Mouse (Mus musculus): ENCODE measurements around the gene Ing2. TPM values are rescaled to one million over a fixed set of nuclear protein-coding genes. Genes with fewer than 3 reads are reported as not detected.

Ing2 gene
- 12.3 and 14.9 TPM in 2 replicates for polyA plus RNA-seq (2015; fragmentation: Nextera tagmentation; extraction: Ambion mirVana)

DNA sequence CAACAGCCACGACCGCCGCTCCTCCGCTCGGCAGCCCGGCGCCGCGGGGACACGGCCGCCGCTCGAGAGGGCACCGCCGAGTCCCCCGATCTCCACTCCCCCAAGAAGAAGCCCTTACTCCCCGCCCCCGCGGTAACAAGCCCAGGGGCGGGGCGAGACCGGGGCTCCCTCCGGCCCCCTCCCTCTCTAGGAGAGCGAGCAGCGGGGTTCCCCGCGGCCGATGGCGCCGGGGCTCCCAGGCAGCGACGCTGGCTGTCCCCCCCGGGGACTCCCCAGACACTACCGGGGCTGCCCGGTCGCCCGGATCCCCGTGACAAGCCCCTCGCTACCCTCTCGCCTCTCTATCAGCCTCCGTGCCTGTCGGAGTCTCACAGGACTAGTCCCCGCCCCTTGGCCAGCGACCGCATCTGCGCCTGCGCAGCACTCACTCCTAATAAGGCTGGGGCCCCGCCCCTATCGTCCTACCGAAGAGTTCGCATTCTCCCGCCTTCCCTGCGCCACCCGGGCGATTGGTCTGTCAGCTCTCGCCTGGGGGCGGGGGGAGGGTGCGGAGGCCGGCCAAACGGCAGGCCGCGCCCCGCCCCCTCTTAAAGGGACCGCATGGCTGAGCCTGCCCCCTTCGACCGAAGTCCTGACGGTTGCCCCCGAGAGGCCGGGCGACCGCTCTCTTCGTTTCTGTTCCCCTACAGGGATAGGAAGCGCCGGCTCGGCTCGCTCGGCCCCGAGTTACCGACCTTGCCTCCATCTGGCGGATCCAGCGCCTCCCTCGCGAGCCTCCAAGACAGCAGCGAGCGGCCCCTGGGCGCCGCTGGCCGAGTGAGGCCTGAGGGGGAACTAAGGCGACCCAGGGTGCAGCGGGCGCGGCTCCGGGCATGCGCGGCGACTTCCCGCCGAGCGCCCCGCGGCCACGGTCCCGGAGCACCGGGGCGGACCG is at the start of gene Ing2:
Gene Ing2 (minus strand): TSS at position 780 of the 934 bp plus-strand sequence.
- peak within 1 kb of the TSS; percentile 72 for H3K4me2 ChIP-seq
- WGBS = under 1% methylated on average over 92 of the region's 106 CpGs

DNA sequence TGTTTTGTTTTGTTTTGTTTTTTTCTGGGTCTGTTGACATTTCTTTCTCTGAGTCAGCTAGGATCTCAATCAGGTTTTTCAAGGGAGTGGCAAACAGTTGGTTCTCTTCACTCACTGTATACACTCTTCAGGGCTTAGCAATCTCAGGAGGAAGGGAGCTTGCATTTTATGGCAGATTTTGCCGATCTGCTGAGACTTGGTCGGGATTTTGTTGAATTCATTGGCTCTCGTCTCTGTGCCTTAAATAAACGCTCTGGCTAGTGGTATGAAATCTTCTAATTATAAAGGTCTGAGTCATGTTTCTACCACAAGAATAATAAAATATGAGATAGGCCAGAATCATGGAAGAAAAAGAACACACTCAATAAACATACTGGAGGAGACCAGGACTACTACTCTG is 46.3 kb upstream of the Ing2 start:
- Histone ChIP-seq H3K27ac (no peak overlapping the region), H3K9me3 (no peaks in the 10 kb centered on the region), H3K4me1 (no peaks in the 10 kb centered on the region), H3K36me3 (no peaks in the 10 kb centered on the region), H3K4me2 (no peak overlapping the region), H3K9ac (no peak overlapping the region), H3K27me3 (no peaks in the 10 kb centered on the region), H3K4me3 (no peak overlapping the region)
- WGBS = 72% methylated on average over 4 of the region's 4 CpGs
- ATAC-seq (ENCODE audit: insufficient number of reproducible peaks, insufficient read depth, low FRiP score, low TSS enrichment, low read depth) = no peak

More for the DNA sequence above, at the start of gene Ing2:
- Histone ChIP-seq H3K9me3 (no peaks in the 10 kb centered on the region), H3K4me3 (peak within 1 kb of the TSS; percentile 95), H3K36me3 (peaks cover 3% of the 10 kb centered on the region; the same call in 1 of the 2 replicates), H3K27ac (peak within 1 kb of the TSS; percentile 96), H3K9ac (peak within 1 kb of the TSS; percentile 89), H3K4me1 (peaks cover 6% of the 10 kb centered on the region), H3K27me3 (no peaks in the 10 kb centered on the region)
- ATAC-seq (ENCODE audit: insufficient number of reproducible peaks, insufficient read depth, low FRiP score, low TSS enrichment, low read depth) = peak; percentile 91

DNA sequence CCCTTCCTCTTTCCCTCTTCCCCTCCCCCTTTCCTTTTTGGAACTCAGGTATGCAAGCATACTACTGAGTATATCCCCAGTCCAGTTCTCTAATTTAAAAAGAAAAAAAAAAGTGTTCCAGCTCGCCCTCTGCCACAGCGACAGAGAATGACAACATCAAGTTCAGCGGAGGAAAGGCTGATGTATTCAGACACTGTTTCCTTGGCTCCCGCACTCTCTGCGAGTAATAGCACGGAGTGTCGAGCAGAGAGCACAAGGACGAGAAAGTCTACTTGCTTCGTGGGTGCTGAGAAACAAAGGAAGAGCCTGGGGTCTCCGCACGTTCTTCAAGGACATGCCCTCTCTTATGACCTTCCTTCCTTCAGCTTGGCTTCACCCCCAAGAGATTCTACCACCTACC is 43.3 kb upstream of the Ing2 start:
- 32% methylated on average over 11 of the region's 11 CpGs for WGBS
- H3K9me3 ChIP-seq = no peaks in the 10 kb centered on the region
- no peak for ATAC-seq (ENCODE audit: insufficient number of reproducible peaks, insufficient read depth, low FRiP score, low TSS enrichment, low read depth)
- H3K4me2 ChIP-seq = no peak overlapping the region
- no peak overlapping the region for H3K27ac ChIP-seq
- H3K36me3 ChIP-seq = no peaks in the 10 kb centered on the region
- no peak overlapping the region for H3K4me3 ChIP-seq
- no peak overlapping the region for H3K9ac ChIP-seq
- 0 out of 2 replicates have a peak, but pooled peaks cover 3% of the 10 kb centered on the region for H3K4me1 ChIP-seq
- H3K27me3 ChIP-seq = no peaks in the 10 kb centered on the region

DNA sequence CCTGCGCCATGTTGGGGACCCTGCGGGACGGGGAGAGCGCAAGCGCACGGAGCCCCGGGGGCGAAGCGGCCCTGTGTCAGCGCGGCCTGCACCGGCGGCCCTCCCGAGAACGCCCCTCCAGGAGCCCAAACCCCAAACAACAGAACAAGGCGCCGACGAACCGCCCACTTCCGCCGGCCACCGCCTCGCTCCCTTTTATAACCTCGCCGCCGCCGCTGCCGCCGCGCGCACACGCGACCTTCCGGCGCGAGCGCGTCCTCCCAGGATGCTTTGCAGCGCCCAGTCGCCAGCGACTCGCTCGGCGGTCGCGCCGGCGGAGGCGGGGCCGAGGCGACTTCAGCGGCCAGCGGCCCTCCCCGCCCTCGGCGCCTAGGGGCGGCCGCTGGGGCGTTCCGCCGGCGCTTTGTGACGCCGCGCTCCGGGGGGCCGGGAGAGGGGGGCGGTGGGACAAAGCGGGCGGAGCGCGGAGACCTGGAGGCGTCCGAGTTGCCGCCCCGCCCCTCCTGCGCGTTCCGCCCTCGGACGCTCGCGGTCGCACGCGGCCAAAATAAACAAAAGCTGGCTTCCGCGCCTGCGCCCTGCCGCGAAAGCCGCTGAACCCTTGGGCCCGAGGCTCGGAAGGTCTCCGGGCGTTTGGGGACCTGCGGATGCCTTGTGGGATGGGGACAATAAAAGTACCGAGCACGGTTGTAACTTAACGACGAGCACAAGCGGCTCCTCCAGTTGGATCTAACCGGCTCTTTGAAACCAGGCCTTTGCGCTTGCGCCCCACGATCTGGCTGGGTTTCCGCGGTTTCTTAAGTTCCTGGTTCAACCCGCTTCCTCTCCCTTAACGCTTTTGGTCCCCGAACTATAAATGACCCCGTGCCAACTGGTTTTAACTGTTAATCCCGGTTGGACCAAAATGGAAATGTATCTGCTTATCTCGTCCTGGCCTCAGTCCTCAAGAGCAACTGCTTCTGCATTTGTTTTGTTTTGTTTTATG is 38.7 kb upstream of the Ing2 start, which contains the start of gene Cdkn2aip:
Gene Cdkn2aip (minus strand): TSS at position 172 of the 985 bp plus-strand sequence.
- no peaks in the 10 kb centered on the region for H3K27me3 ChIP-seq
- peak within 1 kb of the TSS; percentile 97 for H3K27ac ChIP-seq
- peaks cover 16% of the 10 kb centered on the region for H3K4me1 ChIP-seq
- peak within 1 kb of the TSS; percentile 99 for H3K4me3 ChIP-seq
- H3K36me3 ChIP-seq = peaks cover 15% of the 10 kb centered on the region
- peak within 1 kb of the TSS; percentile 93 for H3K9ac ChIP-seq
- peak within 1 kb of the TSS; percentile 73 for H3K4me2 ChIP-seq
- under 1% methylated on average over 110 of the region's 114 CpGs for WGBS
- peak; percentile 94 for ATAC-seq (ENCODE audit: insufficient number of reproducible peaks, insufficient read depth, low FRiP score, low TSS enrichment, low read depth)
- no peaks in the 10 kb centered on the region for H3K9me3 ChIP-seq

DNA sequence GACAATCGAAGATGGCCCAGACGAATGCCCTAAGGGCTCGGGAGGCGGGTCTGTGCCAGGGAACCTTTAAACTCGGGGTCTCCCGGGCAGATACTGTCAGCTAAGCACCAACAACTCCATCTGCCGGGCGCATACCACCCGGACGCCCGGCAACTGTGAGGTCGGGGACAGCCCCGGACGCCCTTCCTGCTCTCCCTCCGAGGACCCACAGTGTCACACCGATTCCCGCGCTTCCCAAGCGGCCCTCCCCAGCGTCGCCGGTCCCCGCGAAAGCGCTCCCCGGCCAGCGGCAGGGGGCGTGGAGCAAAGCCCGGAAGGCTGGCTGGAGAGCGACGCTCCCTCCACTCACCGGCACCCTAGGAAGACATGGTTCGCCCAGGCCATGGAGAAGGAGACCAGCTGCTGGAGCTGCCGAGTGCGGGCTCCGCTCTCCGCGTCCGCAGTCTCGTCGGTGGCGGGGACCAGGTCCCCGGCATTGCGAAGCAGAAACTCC is 37.9 kb upstream of the Ing2 start:
- H3K36me3 ChIP-seq = peaks cover 23% of the 10 kb centered on the region
- H3K27ac ChIP-seq = peak overlapping the region; percentile 97
- H3K9ac ChIP-seq = peak overlapping the region; percentile 93
- H3K4me2 ChIP-seq = peak overlapping the region; percentile 73
- H3K4me1 ChIP-seq = peaks cover 16% of the 10 kb centered on the region
- H3K27me3 ChIP-seq = no peaks in the 10 kb centered on the region
- under 1% methylated on average over 41 of the region's 44 CpGs for WGBS
- ATAC-seq (ENCODE audit: insufficient number of reproducible peaks, insufficient read depth, low FRiP score, low TSS enrichment, low read depth) = peak; percentile 20
- H3K9me3 ChIP-seq = no peaks in the 10 kb centered on the region
- H3K4me3 ChIP-seq = peak overlapping the region; percentile 99

DNA sequence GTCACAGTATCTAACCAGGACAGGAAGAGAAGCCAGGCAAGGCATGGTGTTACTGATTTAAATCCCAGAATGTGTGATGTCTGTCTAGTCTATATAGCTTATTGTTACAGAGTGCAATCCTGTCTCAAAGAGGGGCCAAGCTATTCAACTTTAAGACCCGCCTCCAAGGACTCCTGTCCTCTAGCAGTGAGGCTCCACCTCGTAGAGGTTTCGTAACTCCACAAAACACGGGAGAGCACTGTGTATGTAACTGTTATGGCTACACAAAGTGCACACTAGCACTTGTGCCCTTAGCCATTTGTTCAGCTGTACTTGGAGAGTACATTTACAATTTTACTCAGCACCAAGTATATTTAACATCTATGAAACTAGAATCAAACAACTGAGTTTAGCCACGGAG is 32.8 kb upstream of the Ing2 start:
- no peak overlapping the region for H3K4me2 ChIP-seq
- peaks cover 41% of the 10 kb centered on the region for H3K36me3 ChIP-seq
- ATAC-seq (ENCODE audit: insufficient number of reproducible peaks, insufficient read depth, low FRiP score, low TSS enrichment, low read depth) = no peak
- 89% methylated on average over 5 of the region's 5 CpGs for WGBS
- no peak overlapping the region for H3K9ac ChIP-seq
- no peak overlapping the region for H3K27ac ChIP-seq
- no peaks in the 10 kb centered on the region for H3K9me3 ChIP-seq
- H3K4me3 ChIP-seq = no peak overlapping the region
- no peaks in the 10 kb centered on the region for H3K27me3 ChIP-seq
- peaks cover 12% of the 10 kb centered on the region for H3K4me1 ChIP-seq

DNA sequence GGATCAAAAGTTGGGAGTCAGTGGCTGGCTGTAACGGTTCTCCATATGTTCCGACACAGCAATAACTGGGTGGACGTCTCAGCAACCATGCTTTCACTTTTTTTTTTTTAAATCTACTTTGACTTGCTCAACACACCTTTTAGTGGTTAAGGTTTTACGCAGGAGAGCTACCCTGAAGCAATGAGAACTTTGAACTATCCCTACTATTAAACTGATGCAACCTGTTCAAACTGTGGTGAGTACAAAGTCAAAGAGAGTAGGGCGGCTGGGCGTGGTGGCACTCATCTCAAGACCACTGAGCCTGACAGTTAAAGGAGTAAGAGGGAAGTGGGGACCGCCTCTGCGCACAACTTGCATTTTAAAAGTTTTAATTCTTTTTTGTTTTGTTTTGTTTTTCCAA is 31.4 kb upstream of the Ing2 start:
- Histone ChIP-seq H3K9ac (no peak overlapping the region), H3K4me3 (no peak overlapping the region), H3K36me3 (peaks cover 38% of the 10 kb centered on the region), H3K4me2 (no peak overlapping the region), H3K9me3 (no peaks in the 10 kb centered on the region), H3K4me1 (peaks cover 9% of the 10 kb centered on the region; the same call in 1 of the 2 replicates), H3K27me3 (no peaks in the 10 kb centered on the region), H3K27ac (no peak overlapping the region)
- WGBS = 86% methylated on average over 8 of the region's 8 CpGs
- ATAC-seq (ENCODE audit: insufficient number of reproducible peaks, insufficient read depth, low FRiP score, low TSS enrichment, low read depth) = no peak

DNA sequence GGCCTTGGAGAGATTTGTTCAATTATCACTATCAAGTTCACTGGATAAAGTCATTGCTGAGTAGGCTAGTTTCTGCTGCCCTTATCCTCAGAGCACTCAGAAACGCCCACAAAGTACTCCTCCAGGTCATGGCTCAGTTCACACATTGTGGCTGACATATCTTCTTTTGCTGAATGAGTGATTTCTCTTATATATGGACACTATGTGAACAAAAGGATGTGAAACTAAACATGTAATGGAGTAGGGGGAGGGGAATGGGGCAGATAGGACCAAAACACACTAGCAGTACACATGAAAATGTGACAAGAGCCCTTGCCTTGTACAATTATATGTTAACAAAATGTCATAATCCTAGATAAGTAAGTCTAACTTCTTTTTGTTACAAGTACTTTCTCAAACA is 27.0 kb upstream of the Ing2 start:
- H3K4me2 ChIP-seq = no peak overlapping the region
- H3K4me1 ChIP-seq = no peaks in the 10 kb centered on the region
- no peak for ATAC-seq (ENCODE audit: insufficient number of reproducible peaks, insufficient read depth, low FRiP score, low TSS enrichment, low read depth)
- H3K27ac ChIP-seq = no peak overlapping the region
- H3K9ac ChIP-seq = no peak overlapping the region
- H3K27me3 ChIP-seq = no peaks in the 10 kb centered on the region
- peaks cover 11% of the 10 kb centered on the region for H3K36me3 ChIP-seq
- WGBS = 77% methylated on average over 1 of the region's 1 CpGs
- H3K4me3 ChIP-seq = no peak overlapping the region
- no peaks in the 10 kb centered on the region for H3K9me3 ChIP-seq

DNA sequence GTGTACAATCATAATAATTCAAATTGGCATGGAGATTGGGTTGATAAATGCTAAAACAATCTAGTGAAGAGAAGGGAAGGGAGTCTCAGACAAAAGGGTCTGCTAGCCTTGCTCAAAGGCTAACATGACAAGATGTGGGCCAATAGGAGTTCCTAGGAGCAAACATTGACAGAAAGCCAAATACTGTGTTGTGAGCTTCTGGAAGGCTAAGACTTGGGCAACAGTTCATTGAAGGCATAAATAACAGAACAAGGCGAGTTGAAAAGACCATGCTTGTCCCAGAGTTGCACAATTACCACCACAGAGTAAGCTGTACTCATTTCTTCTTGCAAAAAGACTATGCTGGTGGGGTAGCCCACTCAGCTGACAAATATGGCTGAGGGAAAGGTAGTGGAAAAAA is 22.3 kb upstream of the Ing2 start:
- WGBS = 49% methylated on average over 1 of the region's 1 CpGs
- Histone ChIP-seq H3K4me3 (no peak overlapping the region), H3K4me1 (no peaks in the 10 kb centered on the region), H3K9ac (no peak overlapping the region), H3K27me3 (no peaks in the 10 kb centered on the region), H3K9me3 (no peaks in the 10 kb centered on the region), H3K4me2 (no peak overlapping the region), H3K36me3 (no peaks in the 10 kb centered on the region), H3K27ac (no peak overlapping the region)
- no peak for ATAC-seq (ENCODE audit: insufficient number of reproducible peaks, insufficient read depth, low FRiP score, low TSS enrichment, low read depth)

DNA sequence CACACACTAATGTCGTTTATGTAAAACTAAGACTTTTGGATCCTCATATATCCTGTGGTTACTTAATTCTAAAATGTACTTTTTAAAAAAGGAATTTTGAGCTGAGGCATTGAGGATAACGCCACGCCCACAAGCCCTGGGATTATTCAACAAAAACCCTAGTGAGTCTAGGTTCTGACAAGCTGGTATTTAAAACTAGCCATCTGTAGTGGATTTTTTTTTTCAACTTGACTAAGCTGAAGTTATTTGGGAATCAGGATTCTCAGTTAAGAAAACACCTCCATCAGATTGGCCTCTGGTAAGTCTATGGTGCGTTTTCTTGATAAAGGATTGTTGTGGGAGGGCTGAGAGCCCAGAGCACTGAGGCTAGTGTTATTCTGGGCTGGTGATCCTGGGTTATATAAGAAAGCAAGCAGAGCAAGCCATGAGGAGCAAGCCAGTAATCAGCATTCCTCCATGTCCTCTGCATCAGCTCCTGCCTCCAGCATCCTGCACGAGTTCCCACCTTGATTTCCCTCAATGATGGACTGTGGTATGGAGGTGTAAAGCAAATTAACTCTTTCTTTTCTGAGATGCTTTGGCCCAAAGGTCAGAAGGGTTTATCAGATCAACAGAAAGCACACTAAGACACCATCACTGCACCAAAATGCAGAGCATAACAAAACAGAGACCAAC is 20.2 kb upstream of the Ing2 start:
- 78% methylated on average over 5 of the region's 5 CpGs for WGBS
- H3K9ac ChIP-seq = no peak overlapping the region
- H3K36me3 ChIP-seq = no peaks in the 10 kb centered on the region
- ATAC-seq (ENCODE audit: insufficient number of reproducible peaks, insufficient read depth, low FRiP score, low TSS enrichment, low read depth) = no peak
- peaks cover 5% of the 10 kb centered on the region; the same call in 1 of the 2 replicates for H3K4me1 ChIP-seq
- peaks cover 8% of the 10 kb centered on the region; the same call in 1 of the 2 replicates for H3K27me3 ChIP-seq
- no peak overlapping the region for H3K4me3 ChIP-seq
- no peak overlapping the region for H3K27ac ChIP-seq
- no peak overlapping the region for H3K4me2 ChIP-seq
- no peaks in the 10 kb centered on the region for H3K9me3 ChIP-seq
